Mouse (Mus musculus) spleen, adult 2 months (tissue): ENCODE results near the gene Foxl1. TPM values are rescaled to one million over a fixed set of nuclear protein-coding genes. Genes with fewer than 3 reads are reported as not detected.

Source experiments
- DNase-seq, 2 experiments: peaks; one replicate each; pipeline versions ENCODE4 v3.0.0 to v3.0.0-alpha.2; 2012 to 2021; ENCODE audit warnings: low spot score in 2 of 2, low read depth in 1 of 2
- H3K27ac ChIP-seq: fragments of 200-500 bp; 2 replicates; pipeline ENCODE4 v1.5.1; 2012; ENCODE audit warnings: low read length, inconsistent platforms; ENCODE audit not compliant: insufficient read depth
- H3K27me3 ChIP-seq: fragments of 200-500 bp; 2 replicates; pipeline ENCODE4 v1.6.1; 2012; ENCODE audit warnings: mild to moderate bottlenecking, moderate library complexity, low read length, inconsistent platforms; ENCODE audit not compliant: control insufficient read depth, insufficient read depth
- H3K36me3 ChIP-seq: fragments of 200-500 bp; 2 replicates; pipeline ENCODE4 v1.6.1; 2012; ENCODE audit warnings: mild to moderate bottlenecking, low read length, inconsistent platforms; ENCODE audit not compliant: control insufficient read depth, insufficient read depth
- H3K4me1 ChIP-seq: fragments of 200-500 bp; 2 replicates; pipeline ENCODE4 v1.6.1; 2011; ENCODE audit warnings: inconsistent platforms; ENCODE audit not compliant: control insufficient read depth, insufficient read depth, insufficient read length
- H3K4me3 ChIP-seq: fragments of 200-500 bp; 2 replicates; pipeline ENCODE4 v1.5.1; 2011; ENCODE audit warnings: mild to moderate bottlenecking, inconsistent platforms; ENCODE audit not compliant: insufficient read depth, insufficient read length; ENCODE audit errors: extremely low read depth
- CTCF ChIP-seq: fragments of 200-500 bp; IDR thresholded peaks from 2 replicates; pipeline ENCODE4 v1.5.1; 2011; ENCODE audit warnings: mild to moderate bottlenecking, inconsistent platforms; ENCODE audit not compliant: insufficient read depth, insufficient read length, insufficient replicate concordance; ENCODE audit errors: extremely low read depth
- POLR2A ChIP-seq: fragments of 200-500 bp; IDR thresholded peaks from 2 replicates; pipeline ENCODE4 v1.6.1; 2011; ENCODE audit warnings: low read depth, low read length, inconsistent platforms
- WGBS: fragments of 180-500 bp; shearing (Covaris S2); methylation state at CpG from one replicate; pipeline ENCODE4 v1.1.7; 2018; 5-methylcytosine and 5-hydroxymethylcytosine counted together
- polyA plus RNA-seq: library from polyadenylated mRNA; depleted of rRNA; stranded (reverse); fragments of >200 nt; gene quantifications from 2 replicates; pipeline ENCODE4 v1.2.3, GENCODE M21; 2012; rRNA removed

Gene Foxl1
- polyA plus RNA-seq, 1 experiment, result not detected

GRCm38 (mm10) chr8:121175540-121176090 is 47.9 kb downstream of the Foxl1 start:
- Histone ChIP-seq H3K4me3 (no peak overlapping the region), H3K27me3 (no peaks in the 10 kb centered on the region), H3K27ac (no peak overlapping the region), H3K4me1 (no peaks in the 10 kb centered on the region), H3K36me3 (no peaks in the 10 kb centered on the region)
- no peak for DNase-seq
- no peak for TF ChIP-seq CTCF
- no peak for TF ChIP-seq POLR2A
- 86% methylated on average over 8 of the region's 8 CpGs for WGBS

GRCm38 (mm10) chr8:121176291-121176690 is 48.6 kb downstream of the Foxl1 start:
- Histone ChIP-seq H3K27ac (no peak overlapping the region), H3K4me1 (no peaks in the 10 kb centered on the region), H3K4me3 (no peak overlapping the region), H3K36me3 (no peaks in the 10 kb centered on the region), H3K27me3 (no peaks in the 10 kb centered on the region)
- WGBS, result 7% methylated on average over 3 of the region's 3 CpGs
- no peak for DNase-seq
- no peak for TF ChIP-seq POLR2A
- no peak for TF ChIP-seq CTCF

Other genes with a start within 250 kb of the Foxl1 start
- 1.8 and 3.7 TPM in 2 replicates for gene Foxf1, start 43.6 kb upstream of the Foxl1 start, polyA plus RNA-seq
- gene Mthfsd, start 19.5 kb upstream of the Foxl1 start, polyA plus RNA-seq, result 33.6 and 39.9 TPM in 2 replicates
- gene Foxc2, start 11.8 kb upstream of the Foxl1 start, polyA plus RNA-seq, result 0.12 and 0.22 TPM in 2 replicates